Mouse (Mus musculus): ENCODE data around the gene Gm20388. TPM values are rescaled to one million over a fixed set of nuclear protein-coding genes. Genes with fewer than 3 reads are reported as not detected.
"Not testable (repeated sequence)": the region's sequence is repeated elsewhere in the genome, so short reads cannot be mapped to it uniquely, and the experiment has no call there.

The Gm20388 gene
- polyA plus RNA-seq, 1 experiment from 2014 or later = not detected

DNA sequence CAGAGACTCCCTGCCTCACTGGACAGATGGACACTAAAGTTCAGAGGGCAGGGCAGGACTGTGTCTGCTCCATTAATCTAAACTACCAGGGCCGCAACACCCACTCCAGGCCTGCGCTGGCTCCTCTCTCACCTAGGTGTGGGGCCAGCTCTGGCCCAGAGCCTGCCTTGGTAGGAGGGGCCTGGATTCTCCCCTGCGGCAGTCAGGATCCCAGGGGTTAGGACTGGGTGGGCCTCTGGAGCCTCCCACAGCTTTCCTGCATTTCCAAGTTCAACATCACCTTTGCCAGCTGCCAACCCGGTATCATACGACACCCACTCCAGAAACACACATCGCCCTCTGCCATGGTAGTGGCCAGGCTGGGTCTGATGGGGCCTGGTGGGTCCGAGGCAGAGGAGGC, 420.4 kb downstream of the Gm20388 start:
- 66% methylated on average over 7 of the region's 7 CpGs for WGBS
- H3K36me3 ChIP-seq = no peaks in the 10 kb centered on the region
- H3K4me1 ChIP-seq = peaks cover 30% of the 10 kb centered on the region
- no peak for ATAC-seq (ENCODE audit: insufficient number of reproducible peaks, insufficient read depth, low FRiP score, low TSS enrichment)
- H3K4me3 ChIP-seq = no peak overlapping the region
- peak overlapping the region; percentile 38 for H3K27ac ChIP-seq
- H3K9ac ChIP-seq = peak overlapping the region; percentile 24; the same call in 1 of the 2 replicates
- no peaks in the 10 kb centered on the region for H3K27me3 ChIP-seq
- H3K9me3 ChIP-seq = no peaks in the 10 kb centered on the region
- H3K4me2 ChIP-seq (replicated peaks) = no peak overlapping the region

DNA sequence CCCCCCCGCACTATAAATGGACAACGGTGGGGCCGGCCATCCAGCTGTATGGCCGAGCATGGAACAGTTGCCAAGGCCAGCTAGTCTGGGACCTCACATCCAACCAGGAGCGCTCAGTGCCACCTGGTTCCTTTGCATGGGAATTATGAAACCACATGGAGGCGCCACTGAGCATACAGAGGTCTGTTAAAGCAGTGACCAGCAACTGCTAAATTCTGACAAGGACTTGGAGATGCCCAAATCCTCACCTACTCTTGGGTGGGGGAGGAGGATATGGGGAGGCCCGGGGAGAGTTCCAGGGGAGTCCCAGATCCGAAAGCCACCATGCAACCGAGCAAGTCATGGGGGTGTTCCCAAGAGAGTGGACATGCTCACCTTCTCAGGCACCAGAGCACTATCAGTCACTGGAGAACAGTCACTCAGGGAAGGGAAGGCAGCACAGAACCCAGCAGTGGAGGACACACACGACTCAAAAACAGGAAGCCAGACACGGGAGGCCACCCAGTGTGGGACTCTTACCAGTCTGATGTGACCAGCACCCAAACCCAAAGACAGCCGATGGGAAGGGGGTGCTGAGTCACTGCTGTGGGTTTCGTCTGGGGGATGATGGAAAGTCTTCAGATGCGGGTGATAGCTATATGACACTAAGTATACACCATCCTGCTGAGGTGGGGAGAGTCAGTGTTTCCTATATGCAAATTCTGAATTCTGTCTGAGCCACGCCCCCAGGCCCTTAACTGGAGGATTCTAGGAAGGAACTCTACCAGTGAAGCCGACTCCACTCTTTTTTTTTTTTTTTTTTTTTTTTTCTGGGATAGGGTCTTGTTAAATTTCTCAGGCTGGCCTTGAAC, 422.0 kb downstream of the Gm20388 start:
- Histone ChIP-seq H3K27ac (no peak overlapping the region), H3K9ac (no peak overlapping the region), H3K27me3 (no peaks in the 10 kb centered on the region), H3K4me1 (peaks cover 45% of the 10 kb centered on the region), H3K4me3 (no peak overlapping the region), H3K4me2 (replicated peaks) (no peak overlapping the region), H3K9me3 (no peaks in the 10 kb centered on the region), H3K36me3 (no peaks in the 10 kb centered on the region)
- 76% methylated on average over 16 of the region's 16 CpGs for WGBS
- ATAC-seq (ENCODE audit: insufficient number of reproducible peaks, insufficient read depth, low FRiP score, low TSS enrichment) = no peak

DNA sequence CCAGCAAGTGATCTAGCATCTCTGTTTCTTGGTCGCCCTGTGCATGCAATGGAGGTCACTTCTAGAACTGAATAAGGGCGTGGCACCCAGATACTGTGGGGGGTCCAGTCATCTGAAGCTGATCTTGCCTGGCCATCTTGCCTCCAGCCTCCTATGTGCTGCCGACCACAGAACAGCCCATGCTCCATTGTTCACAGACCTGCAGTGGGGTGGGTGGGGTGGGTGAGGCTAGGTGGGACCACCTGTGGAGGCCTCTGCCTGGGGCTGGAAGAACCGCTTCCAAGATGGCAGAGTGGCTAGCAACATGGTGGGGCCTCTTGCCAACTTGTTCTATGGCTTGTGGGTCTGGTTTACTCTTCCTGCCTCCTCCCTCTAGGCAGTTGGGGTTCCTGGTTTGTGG, 423.0 kb downstream of the Gm20388 start:
- Histone ChIP-seq H3K36me3 (no peaks in the 10 kb centered on the region), H3K9ac (no peak overlapping the region), H3K4me3 (no peak overlapping the region), H3K4me2 (replicated peaks) (no peak overlapping the region), H3K27ac (no peak overlapping the region), H3K9me3 (no peaks in the 10 kb centered on the region), H3K27me3 (no peaks in the 10 kb centered on the region), H3K4me1 (peaks cover 46% of the 10 kb centered on the region)
- WGBS = 90% methylated on average over 4 of the region's 4 CpGs
- ATAC-seq (ENCODE audit: insufficient number of reproducible peaks, insufficient read depth, low FRiP score, low TSS enrichment) = no peak

DNA sequence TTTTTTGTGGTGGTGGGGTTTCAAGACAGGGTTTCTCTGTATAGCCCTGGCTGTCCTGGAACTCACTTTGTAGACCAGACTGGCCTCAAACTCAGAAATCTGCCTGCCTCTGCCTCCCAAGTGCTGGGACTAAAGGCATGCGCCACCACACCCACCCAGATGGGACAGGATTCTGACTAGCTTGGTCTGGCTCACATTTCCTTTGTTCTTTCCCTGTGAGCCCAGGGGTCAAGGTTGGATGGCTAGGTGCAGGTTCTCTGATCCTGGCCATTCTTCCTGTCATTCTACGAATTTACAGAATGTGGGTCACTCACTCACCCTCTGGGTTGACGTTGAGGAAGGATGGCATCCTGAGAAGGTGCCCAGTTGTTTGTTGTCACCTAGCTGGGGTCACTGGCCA, 423.6 kb downstream of the Gm20388 start:
- H3K36me3 ChIP-seq; H3K4me2 ChIP-seq (replicated peaks); H3K9me3 ChIP-seq; H3K4me3 ChIP-seq; ATAC-seq (ENCODE audit: insufficient number of reproducible peaks, insufficient read depth, low FRiP score, low TSS enrichment); H3K27me3 ChIP-seq; H3K9ac ChIP-seq: not testable (repeated sequence)
- WGBS = 61% methylated on average over 3 of the region's 3 CpGs
- Histone ChIP-seq H3K27ac (peak overlapping the region; percentile 66), H3K4me1 (peaks cover 46% of the 10 kb centered on the region)

DNA sequence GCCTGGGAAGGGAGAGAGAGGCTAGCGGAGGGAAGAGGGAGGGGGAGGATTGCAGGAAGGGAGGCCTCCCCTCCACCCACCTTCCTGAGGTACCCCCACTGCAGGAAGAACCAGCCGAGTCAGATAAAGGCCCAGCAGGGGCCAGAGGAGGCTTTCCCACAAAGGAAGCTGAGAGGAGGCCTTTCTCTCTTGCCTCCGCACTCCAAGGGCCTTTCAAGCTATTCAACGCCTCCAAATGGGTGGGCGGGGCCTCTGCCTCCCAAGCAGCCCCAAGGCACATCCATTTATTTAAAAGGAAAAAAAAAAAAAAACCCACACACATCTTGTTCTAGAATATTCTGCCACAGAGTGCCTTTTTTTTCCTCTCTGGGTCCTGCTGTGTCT, 424.2 kb downstream of the Gm20388 start:
- peak overlapping the region; percentile 66 for H3K27ac ChIP-seq
- no peaks in the 10 kb centered on the region for H3K9me3 ChIP-seq
- 13% methylated on average over 4 of the region's 5 CpGs for WGBS
- no peak overlapping the region for H3K9ac ChIP-seq
- H3K36me3 ChIP-seq = no peaks in the 10 kb centered on the region
- peaks cover 53% of the 10 kb centered on the region for H3K4me1 ChIP-seq
- no peak for ATAC-seq (ENCODE audit: insufficient number of reproducible peaks, insufficient read depth, low FRiP score, low TSS enrichment)
- no peak overlapping the region for H3K4me2 ChIP-seq (replicated peaks)
- no peak overlapping the region for H3K4me3 ChIP-seq
- no peaks in the 10 kb centered on the region for H3K27me3 ChIP-seq

DNA sequence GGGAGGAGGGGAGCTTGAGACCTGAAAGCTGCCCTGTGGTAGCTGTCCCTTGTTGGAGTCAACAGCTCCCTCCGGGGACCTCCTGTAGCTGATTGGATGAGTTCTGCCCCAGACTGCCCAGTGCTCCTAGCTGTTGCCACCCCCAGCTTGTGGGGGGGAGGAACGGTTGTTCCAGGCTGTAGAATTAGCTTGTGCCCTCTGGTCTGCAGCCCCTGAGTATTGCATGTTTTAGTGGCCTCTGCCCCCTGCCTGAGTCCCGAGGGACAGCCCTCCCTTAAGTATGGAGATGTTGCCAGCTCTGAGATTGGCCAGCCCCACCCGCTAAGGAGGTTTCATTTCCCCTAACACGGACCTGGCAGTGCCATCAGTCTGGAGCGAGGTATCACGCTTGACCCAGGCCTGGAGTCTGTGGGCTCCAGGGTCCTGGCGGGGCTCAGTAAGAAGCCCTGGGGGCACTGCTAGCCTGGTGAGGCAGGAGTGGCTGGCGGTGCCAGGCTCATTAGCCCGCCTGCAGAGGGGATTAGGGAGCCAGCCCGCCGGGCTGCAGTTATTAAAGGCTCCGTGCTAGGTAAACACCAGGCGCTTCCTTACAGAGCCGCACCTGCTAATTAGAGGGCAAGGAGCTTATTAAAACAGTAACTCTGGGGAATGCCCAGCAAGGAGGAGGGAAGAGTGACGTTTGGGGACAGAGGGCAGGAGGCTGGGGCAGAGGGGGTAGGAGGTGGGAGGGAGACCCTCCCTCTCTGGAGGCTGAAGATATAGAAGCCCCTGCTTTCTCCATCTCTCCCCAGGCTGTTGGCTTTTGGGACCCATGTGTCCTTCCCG, 424.8 kb downstream of the Gm20388 start:
- H3K9ac ChIP-seq = peak overlapping the region; percentile 24; the same call in 1 of the 2 replicates
- H3K9me3 ChIP-seq = no peaks in the 10 kb centered on the region
- no peak overlapping the region for H3K4me3 ChIP-seq
- no peaks in the 10 kb centered on the region for H3K36me3 ChIP-seq
- peaks cover 54% of the 10 kb centered on the region for H3K4me1 ChIP-seq
- 4% methylated on average over 17 of the region's 17 CpGs for WGBS
- no peaks in the 10 kb centered on the region for H3K27me3 ChIP-seq
- H3K4me2 ChIP-seq (replicated peaks) = peak overlapping the region; percentile 18
- peak overlapping the region; percentile 66 for H3K27ac ChIP-seq
- ATAC-seq (ENCODE audit: insufficient number of reproducible peaks, insufficient read depth, low FRiP score, low TSS enrichment) = 0 out of 2 replicates have a peak, but pooled peaks have one; percentile 18

DNA sequence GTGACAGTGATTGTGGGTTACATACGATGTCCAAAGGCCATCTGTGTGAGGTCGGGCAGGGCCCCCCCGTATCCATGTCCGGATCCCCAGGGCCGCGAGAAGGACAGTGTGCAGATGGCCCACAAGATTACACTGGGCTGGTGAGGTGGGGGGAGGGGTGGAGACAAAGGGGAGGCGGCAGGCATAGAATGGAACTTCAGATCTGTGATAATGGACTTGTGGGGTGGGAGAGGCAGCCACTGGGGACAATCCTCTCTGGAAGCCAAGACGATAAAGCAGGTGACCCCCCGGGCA, 425.4 kb downstream of the Gm20388 start:
- WGBS = 1% methylated on average over 9 of the region's 9 CpGs
- H3K36me3 ChIP-seq = no peaks in the 10 kb centered on the region
- H3K4me2 ChIP-seq (replicated peaks) = peak overlapping the region; percentile 18
- H3K4me1 ChIP-seq = peaks cover 51% of the 10 kb centered on the region
- no peak overlapping the region for H3K4me3 ChIP-seq
- H3K27ac ChIP-seq = peak overlapping the region; percentile 66
- no peaks in the 10 kb centered on the region for H3K27me3 ChIP-seq
- no peak for ATAC-seq (ENCODE audit: insufficient number of reproducible peaks, insufficient read depth, low FRiP score, low TSS enrichment)
- H3K9ac ChIP-seq = no peak overlapping the region
- no peaks in the 10 kb centered on the region for H3K9me3 ChIP-seq

DNA sequence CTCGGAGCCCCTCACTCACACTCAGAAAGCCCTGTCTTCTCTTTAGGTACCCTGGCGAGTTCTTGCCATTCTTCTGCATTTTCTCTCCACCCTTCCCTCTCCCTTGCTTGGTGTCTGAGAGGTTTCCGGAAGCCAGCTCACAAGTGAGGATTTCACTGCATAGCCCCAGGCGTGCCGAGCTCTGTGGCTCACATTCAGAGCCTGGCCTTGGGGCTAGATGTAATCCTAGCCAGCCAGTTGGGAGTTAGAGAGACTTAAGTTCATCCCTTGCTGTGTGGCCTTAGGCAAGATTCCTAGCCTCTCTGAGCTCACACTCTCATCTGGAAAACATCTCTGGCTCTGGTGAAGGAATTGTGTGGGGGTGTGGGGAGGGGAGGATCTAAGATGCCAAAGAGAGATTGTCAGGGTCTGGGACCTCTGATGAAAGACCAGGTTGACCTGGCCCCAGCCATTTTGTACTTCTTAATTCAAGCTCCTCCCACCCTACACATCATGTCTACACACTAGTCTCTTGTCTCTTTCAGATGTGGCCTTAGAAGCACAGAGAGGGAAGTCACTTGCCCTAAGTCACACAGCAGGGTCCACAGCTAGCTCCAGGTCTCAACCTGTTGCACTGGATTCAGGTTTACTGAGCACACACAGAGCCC, 426.4 kb downstream of the Gm20388 start:
- Histone ChIP-seq H3K36me3 (no peaks in the 10 kb centered on the region), H3K4me2 (replicated peaks) (no peak overlapping the region), H3K4me1 (peaks cover 49% of the 10 kb centered on the region), H3K27me3 (no peaks in the 10 kb centered on the region), H3K4me3 (no peak overlapping the region), H3K27ac (peak overlapping the region; percentile 66; the same call in 1 of the 2 replicates), H3K9ac (no peak overlapping the region), H3K9me3 (no peaks in the 10 kb centered on the region)
- WGBS = 27% methylated on average over 5 of the region's 5 CpGs
- ATAC-seq (ENCODE audit: insufficient number of reproducible peaks, insufficient read depth, low FRiP score, low TSS enrichment) = no peak

DNA sequence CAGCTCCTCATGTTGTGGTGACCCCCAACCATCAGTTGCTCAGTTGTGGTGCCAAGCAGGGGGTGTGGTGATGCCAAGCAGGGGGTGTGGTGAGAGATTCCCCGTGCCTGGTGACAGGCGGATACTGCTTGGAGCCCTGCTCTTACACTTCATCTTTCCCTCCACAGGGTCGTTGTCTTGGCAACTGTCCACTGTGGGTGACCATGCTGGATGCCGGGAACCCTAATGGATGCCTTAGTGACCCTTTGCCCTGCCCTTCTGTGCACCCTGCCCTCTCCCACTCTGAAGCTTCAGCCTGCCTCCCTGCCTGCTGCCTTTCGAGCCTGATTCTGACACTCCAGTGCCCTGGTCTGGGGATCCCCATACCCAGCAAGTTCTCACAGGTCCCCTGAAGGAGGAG, 427.0 kb downstream of the Gm20388 start:
- WGBS = 62% methylated on average over 5 of the region's 5 CpGs
- Histone ChIP-seq H3K4me2 (replicated peaks) (no peak overlapping the region), H3K27me3 (no peaks in the 10 kb centered on the region), H3K27ac (no peak overlapping the region), H3K4me1 (peaks cover 55% of the 10 kb centered on the region), H3K9me3 (no peaks in the 10 kb centered on the region), H3K9ac (no peak overlapping the region), H3K36me3 (no peaks in the 10 kb centered on the region), H3K4me3 (no peak overlapping the region)
- no peak for ATAC-seq (ENCODE audit: insufficient number of reproducible peaks, insufficient read depth, low FRiP score, low TSS enrichment)

DNA sequence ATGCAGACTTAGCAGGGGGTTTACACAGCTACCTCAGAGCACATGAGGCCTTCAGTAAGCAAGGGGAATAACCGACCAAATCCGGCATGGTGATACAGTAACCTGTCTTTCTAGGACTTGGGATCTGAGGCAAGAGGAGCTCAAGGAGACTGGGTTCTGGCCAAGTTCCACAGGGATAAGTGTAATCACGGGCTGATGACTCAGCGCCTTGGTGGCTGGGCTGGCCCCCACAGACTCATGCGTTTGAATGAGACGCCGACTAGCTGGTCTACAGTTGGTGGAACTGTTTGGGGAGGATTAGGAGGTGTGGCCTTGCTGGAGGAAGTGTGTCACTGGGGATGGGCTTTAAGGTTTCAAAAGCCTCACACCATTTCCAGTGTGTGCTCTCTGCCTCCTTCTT, 428.0 kb downstream of the Gm20388 start:
- H3K27me3 ChIP-seq = no peaks in the 10 kb centered on the region
- no peaks in the 10 kb centered on the region for H3K36me3 ChIP-seq
- WGBS = 95% methylated on average over 7 of the region's 7 CpGs
- no peak overlapping the region for H3K4me2 ChIP-seq (replicated peaks)
- no peak for ATAC-seq (ENCODE audit: insufficient number of reproducible peaks, insufficient read depth, low FRiP score, low TSS enrichment)
- H3K9me3 ChIP-seq = no peaks in the 10 kb centered on the region
- H3K4me3 ChIP-seq = no peak overlapping the region
- no peak overlapping the region for H3K27ac ChIP-seq
- no peak overlapping the region for H3K9ac ChIP-seq
- peaks cover 62% of the 10 kb centered on the region for H3K4me1 ChIP-seq

DNA sequence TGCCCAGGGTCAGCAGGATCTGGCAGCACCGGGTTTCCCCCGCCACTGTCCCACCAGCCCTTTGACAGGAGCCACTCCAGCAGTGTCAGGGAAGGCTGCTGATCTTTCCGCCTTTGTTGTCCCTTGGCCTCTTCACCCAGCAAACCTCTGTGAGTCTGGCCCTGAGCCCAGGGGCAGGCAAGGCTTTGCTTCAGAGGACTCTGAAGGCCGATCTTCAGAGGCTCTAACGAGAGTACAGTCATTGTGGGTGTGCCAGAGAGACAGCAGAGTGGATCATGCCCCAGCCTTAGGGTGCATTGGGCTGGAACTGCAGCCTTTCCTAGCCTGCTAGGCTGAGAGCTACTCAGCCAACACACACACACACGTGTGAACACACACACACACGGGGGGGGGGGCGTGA, 429.1 kb downstream of the Gm20388 start:
- Histone ChIP-seq H3K27ac (no peak overlapping the region), H3K27me3 (no peaks in the 10 kb centered on the region), H3K4me2 (replicated peaks) (no peak overlapping the region), H3K9ac (no peak overlapping the region), H3K4me1 (peaks cover 68% of the 10 kb centered on the region), H3K36me3 (no peaks in the 10 kb centered on the region), H3K4me3 (no peak overlapping the region), H3K9me3 (no peaks in the 10 kb centered on the region)
- 64% methylated on average over 7 of the region's 8 CpGs for WGBS
- ATAC-seq (ENCODE audit: insufficient number of reproducible peaks, insufficient read depth, low FRiP score, low TSS enrichment) = no peak
